Mouse (Mus musculus) limb, embryonic 12.5 days (tissue): ENCODE measurements around the gene Dicer1. TPM values are rescaled to one million over a fixed set of nuclear protein-coding genes. Genes with fewer than 3 reads are reported as not detected.

Experiments used
- ATAC-seq: fragments of 200-750 bp; cut with Nextera tagmentation; 2 replicates; pipeline ENCODE4 v1.8.0; 2017; ENCODE audit warnings: low read depth, moderate TSS enrichment; ENCODE audit not compliant: insufficient number of reproducible peaks, insufficient read depth, low FRiP score, low TSS enrichment
- H3K27ac ChIP-seq: fragments of 300-500 bp; sonication (generic); 2 replicates; pipeline ENCODE4 v1.5.1; 2016; ENCODE audit warnings: mild to moderate bottlenecking, moderate library complexity
- H3K27me3 ChIP-seq: fragments of 300-500 bp; sonication (generic); 2 replicates; pipeline ENCODE4 v1.6.1; 2016; ENCODE audit warnings: mild to moderate bottlenecking, moderate library complexity
- H3K36me3 ChIP-seq: fragments of 300-500 bp; sonication (generic); 2 replicates; pipeline ENCODE4 v1.6.1; 2016; ENCODE audit warnings: mild to moderate bottlenecking, moderate library complexity
- H3K4me1 ChIP-seq: fragments of 300-500 bp; sonication (generic); replicated peaks from 2 replicates; pipeline ENCODE4 v1.6.1; 2016
- H3K4me2 ChIP-seq: fragments of 300-500 bp; sonication (generic); 2 replicates; pipeline ENCODE4 v1.6.1; 2016; ENCODE audit warnings: mild to moderate bottlenecking, moderate library complexity
- H3K4me3 ChIP-seq: fragments of 300-500 bp; sonication (generic); replicated peaks from 2 replicates; pipeline ENCODE4 v1.5.1; 2016; ENCODE audit warnings: mild to moderate bottlenecking
- H3K9ac ChIP-seq: fragments of 300-500 bp; sonication (generic); replicated peaks from 2 replicates; pipeline ENCODE4 v1.6.1; 2016; ENCODE audit warnings: mild to moderate bottlenecking, moderate library complexity
- H3K9me3 ChIP-seq: fragments of 300-500 bp; sonication (generic); 2 replicates; pipeline ENCODE4 v1.6.1; 2016; ENCODE audit warnings: mild to moderate bottlenecking, moderate library complexity
- WGBS: fragments of 180-500 bp; shearing (Covaris S2); methylation state at CpG from one replicate; pipeline ENCODE4 v1.1.7; 2016; 5-methylcytosine and 5-hydroxymethylcytosine counted together
- polyA plus RNA-seq: library from polyadenylated mRNA; unstranded; fragments of >200 nt; fragmentation: Nextera tagmentation; extraction: Ambion mirVana; gene quantifications from 2 replicates; pipeline ENCODE4 v1.2.1, GENCODE M21; 2016

Gene Dicer1
- polyA plus RNA-seq, 1 experiment from 2014 or later = 57.6 TPM

DNA sequence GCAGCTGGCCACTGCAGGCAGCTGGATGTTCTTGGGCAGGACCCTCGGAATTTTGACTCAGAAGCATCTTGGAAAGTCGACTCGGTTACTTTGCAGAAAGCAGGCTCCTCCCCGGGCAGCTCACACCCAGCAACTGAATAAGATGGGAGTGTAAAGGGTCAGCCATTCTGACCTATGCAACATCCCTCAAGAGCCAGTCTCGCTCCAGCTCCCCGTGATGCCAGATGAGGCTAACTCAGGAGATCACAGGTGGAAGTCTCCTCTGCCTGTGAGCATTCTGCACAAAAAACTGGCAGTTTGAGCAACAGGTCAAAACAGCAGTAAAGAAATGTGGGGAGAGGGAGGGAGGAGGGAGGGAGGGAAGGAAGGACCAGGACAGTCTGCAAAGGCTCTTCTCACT lies 100.5 kb downstream of the Dicer1 start:
- Histone ChIP-seq H3K36me3 (no peaks in the 10 kb centered on the region), H3K4me2 (no peak overlapping the region), H3K27me3 (peaks cover 16% of the 10 kb centered on the region), H3K4me3 (no peak overlapping the region), H3K9me3 (peaks cover 8% of the 10 kb centered on the region; the same call in 1 of the 2 replicates), H3K27ac (no peak overlapping the region), H3K4me1 (peaks cover 23% of the 10 kb centered on the region), H3K9ac (no peak overlapping the region)
- ATAC-seq = no peak
- WGBS = 47% methylated on average over 6 of the region's 6 CpGs

DNA sequence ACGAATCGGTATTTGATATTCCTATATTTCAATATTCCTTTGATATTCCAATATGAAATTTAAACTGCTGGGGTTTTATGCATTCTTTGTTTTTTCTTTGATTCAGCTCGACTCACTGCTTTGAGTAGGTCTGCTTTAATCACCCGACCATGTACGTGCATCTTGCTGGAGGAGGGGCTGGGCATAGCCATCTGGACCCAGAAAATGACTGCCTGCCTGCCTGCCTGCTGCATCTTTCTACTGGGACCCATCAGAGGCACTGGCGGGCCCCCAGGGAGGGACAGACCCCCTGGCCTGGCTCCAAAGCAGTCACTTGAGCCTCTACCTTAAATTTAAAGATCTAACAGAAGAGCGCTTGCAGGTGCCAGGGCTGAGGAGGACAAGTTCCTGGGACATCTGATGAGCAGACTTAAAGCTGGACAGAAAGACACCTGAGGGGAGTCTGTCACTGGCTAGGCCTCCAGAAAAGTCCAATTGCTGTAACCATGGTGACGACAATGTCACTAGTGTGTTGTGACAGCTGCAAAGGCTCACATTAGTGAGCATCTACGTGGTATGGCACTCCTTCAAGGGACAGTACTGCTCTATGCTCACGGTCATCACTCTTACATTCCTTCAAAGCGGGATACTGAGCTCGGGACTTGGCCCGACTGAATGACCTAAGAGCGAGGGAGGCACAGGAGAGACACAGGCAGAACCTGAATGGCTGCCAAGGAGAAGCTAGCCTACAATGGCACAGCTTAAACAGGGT lies 101.1 kb downstream of the Dicer1 start:
- Histone ChIP-seq H3K27ac (no peak overlapping the region), H3K9me3 (peaks cover 2% of the 10 kb centered on the region; the same call in 1 of the 2 replicates), H3K4me1 (peaks cover 23% of the 10 kb centered on the region), H3K4me3 (no peak overlapping the region), H3K27me3 (peaks cover 16% of the 10 kb centered on the region), H3K9ac (no peak overlapping the region), H3K4me2 (no peak overlapping the region), H3K36me3 (no peaks in the 10 kb centered on the region)
- WGBS = 64% methylated on average over 14 of the region's 14 CpGs
- ATAC-seq = no peak

DNA sequence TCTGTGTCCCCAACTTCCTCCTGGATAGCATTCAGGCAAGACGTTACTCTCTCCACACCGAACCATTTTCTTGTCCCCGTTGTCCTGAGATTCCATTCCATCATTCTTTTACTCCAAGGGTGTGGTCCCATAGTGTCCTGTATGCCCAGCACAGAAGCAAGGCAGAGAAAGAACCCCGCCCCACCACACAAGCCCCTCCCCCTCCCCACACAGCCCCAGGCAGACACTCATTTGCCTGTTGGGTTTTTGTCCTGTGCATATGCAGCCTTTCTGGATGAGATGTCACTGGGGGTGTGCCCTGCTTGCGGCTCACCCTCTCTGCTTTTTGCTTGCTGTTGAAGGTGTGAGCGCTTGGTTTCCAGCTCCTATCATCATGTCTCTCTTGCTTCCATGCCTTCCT lies 103.4 kb downstream of the Dicer1 start:
- H3K9me3 ChIP-seq = no peaks in the 10 kb centered on the region
- H3K27me3 ChIP-seq = peaks cover 33% of the 10 kb centered on the region
- peaks cover 23% of the 10 kb centered on the region for H3K4me1 ChIP-seq
- no peaks in the 10 kb centered on the region for H3K36me3 ChIP-seq
- WGBS = 90% methylated on average over 6 of the region's 6 CpGs
- H3K9ac ChIP-seq = no peak overlapping the region
- H3K4me2 ChIP-seq = no peak overlapping the region
- ATAC-seq = no peak
- no peak overlapping the region for H3K27ac ChIP-seq
- no peak overlapping the region for H3K4me3 ChIP-seq

DNA sequence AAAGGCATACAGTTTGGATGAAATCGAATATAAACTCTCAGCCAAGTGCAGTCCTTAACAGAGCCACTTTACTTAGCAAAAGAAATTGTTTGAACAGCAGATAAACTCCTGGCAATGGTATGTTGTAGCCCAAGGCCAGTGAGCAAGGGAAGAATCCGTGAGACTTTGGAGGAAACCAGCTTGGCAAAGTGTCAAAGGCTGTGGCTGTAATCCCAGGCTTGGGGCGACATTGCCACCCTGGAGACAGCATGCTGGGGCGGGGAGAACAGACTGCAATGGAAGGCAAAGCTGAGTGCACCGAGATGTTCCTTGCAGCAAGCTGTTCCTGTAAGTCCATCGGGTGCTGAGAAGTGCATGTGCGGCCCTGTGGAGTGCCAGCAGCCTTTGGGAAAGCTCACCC lies 109.4 kb downstream of the Dicer1 start:
- peaks cover 6% of the 10 kb centered on the region; the same call in 1 of the 2 replicates for H3K9me3 ChIP-seq
- no peak overlapping the region for H3K4me3 ChIP-seq
- no peak overlapping the region for H3K9ac ChIP-seq
- no peak for ATAC-seq
- no peak overlapping the region for H3K27ac ChIP-seq
- peaks cover 13% of the 10 kb centered on the region for H3K4me1 ChIP-seq
- 69% methylated on average over 7 of the region's 7 CpGs for WGBS
- H3K27me3 ChIP-seq = peaks cover 55% of the 10 kb centered on the region
- H3K36me3 ChIP-seq = no peaks in the 10 kb centered on the region
- no peak overlapping the region for H3K4me2 ChIP-seq

DNA sequence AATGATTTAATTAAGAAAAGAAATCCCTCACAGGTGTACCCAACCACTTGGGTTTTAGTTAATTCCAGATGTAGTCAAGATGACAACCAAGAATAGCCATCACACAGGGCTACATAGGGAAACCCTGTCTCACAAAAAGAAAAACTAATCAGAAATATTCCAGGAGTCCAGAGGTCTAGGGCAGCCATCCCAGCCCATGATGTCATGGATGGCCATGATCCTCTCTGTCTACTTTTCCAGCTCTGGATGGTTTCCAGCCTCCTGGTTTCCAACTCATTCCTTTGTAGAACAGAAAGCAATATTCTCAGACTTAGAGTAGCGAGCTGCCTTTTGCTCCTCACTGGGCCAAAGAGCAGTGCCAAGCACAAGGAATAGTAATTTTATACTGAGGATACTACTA lies 110.8 kb downstream of the Dicer1 start:
- Histone ChIP-seq H3K4me1 (peaks cover 26% of the 10 kb centered on the region), H3K4me3 (no peak overlapping the region), H3K9ac (no peak overlapping the region), H3K9me3 (peaks cover 6% of the 10 kb centered on the region; the same call in 1 of the 2 replicates), H3K27me3 (peaks cover 63% of the 10 kb centered on the region), H3K27ac (no peak overlapping the region), H3K4me2 (no peak overlapping the region), H3K36me3 (no peaks in the 10 kb centered on the region)
- no peak for ATAC-seq
- 88% methylated on average over 1 of the region's 1 CpGs for WGBS

DNA sequence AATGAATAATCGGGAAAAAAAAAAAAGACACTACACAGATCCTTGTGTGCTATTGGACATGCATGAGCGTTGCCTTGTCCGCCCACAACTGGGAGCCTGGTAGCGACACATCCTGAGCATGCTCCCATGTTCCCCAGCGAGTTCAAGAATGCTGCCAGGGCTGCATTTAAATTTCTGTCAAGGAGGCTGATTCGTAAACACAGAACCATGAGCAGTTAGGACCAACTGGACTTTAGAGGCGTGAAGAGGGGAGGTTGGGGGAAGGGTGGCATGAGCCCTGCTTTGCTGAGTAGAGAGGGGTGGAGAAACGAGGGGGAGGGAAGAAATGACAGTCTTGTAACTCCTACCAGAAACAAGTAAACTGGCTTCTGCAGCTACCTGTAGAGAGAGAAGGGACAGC lies 113.6 kb downstream of the Dicer1 start:
- peaks cover 46% of the 10 kb centered on the region for H3K4me1 ChIP-seq
- ATAC-seq = no peak
- H3K36me3 ChIP-seq = no peaks in the 10 kb centered on the region
- H3K27me3 ChIP-seq = peaks cover 59% of the 10 kb centered on the region
- WGBS = 20% methylated on average over 8 of the region's 8 CpGs
- no peak overlapping the region for H3K4me3 ChIP-seq
- no peak overlapping the region for H3K27ac ChIP-seq
- H3K9ac ChIP-seq = no peak overlapping the region
- peaks cover 6% of the 10 kb centered on the region; the same call in 1 of the 2 replicates for H3K9me3 ChIP-seq
- H3K4me2 ChIP-seq = peak overlapping the region; percentile 42

Other genes with a start within 250 kb of the Dicer1 start
- 4.8 and 5.2 TPM in 2 replicates for gene Clmn, start 113.1 kb upstream of the Dicer1 start, polyA plus RNA-seq